Mouse (Mus musculus) heart, embryonic 14.5 days (tissue): ENCODE measurements around the gene Ccna2. TPM values are rescaled to one million over a fixed set of nuclear protein-coding genes. Genes with fewer than 3 reads are reported as not detected.
"Not testable (repeated sequence)": the region's sequence is repeated elsewhere in the genome, so short reads cannot be mapped to it uniquely, and the experiment has no call there.

Experiments
- ATAC-seq: fragments of 200-750 bp; cut with Nextera tagmentation; 2 replicates; pipeline ENCODE4 v1.8.0; 2017; ENCODE audit warnings: low read depth, moderate TSS enrichment; ENCODE audit not compliant: insufficient number of reproducible peaks, insufficient read depth, low FRiP score
- H3K27ac ChIP-seq, 2 experiments: fragments of 200-500 bp in 1 of 2; fragments of 300-500 bp in 1 of 2; sonication (generic) in 1 of 2; replicated peaks in 1 of 2; 2 replicates each; pipeline ENCODE4 v1.5.1; 2012 to 2014; ENCODE audit warnings: low read depth in 2 of 2, low read length in 2 of 2, control low read depth in 1 of 2, mild to moderate bottlenecking in 1 of 2, mixed read lengths in 1 of 2; ENCODE audit not compliant: control insufficient read depth in 1 of 2, insufficient read depth in 1 of 2
- H3K27me3 ChIP-seq: fragments of 300-500 bp; sonication (generic); 2 replicates; pipeline ENCODE4 v1.6.1; 2014; ENCODE audit warnings: mild to moderate bottlenecking, low read length, control low read depth; ENCODE audit not compliant: control insufficient read depth, insufficient read depth
- H3K36me3 ChIP-seq: fragments of 300-500 bp; sonication (generic); 2 replicates; pipeline ENCODE4 v1.6.1; 2014; ENCODE audit warnings: mild to moderate bottlenecking, control low read depth, low read length, mixed read lengths; ENCODE audit not compliant: control insufficient read depth, insufficient read depth
- H3K4me1 ChIP-seq, 2 experiments: fragments of 200-500 bp in 1 of 2; fragments of 300-500 bp in 1 of 2; sonication (generic) in 1 of 2; 2 replicates each; pipeline ENCODE4 v1.6.1; 2012 to 2014; ENCODE audit warnings: low read length in 2 of 2, control low read depth in 1 of 2, mixed read lengths in 1 of 2; ENCODE audit not compliant: control insufficient read depth in 2 of 2, insufficient read depth in 2 of 2
- H3K4me2 ChIP-seq: fragments of 300-500 bp; sonication (generic); 2 replicates; pipeline ENCODE4 v1.6.1; 2014; ENCODE audit warnings: mild to moderate bottlenecking, low read length
- H3K4me3 ChIP-seq, 2 experiments: fragments of 200-500 bp in 1 of 2; fragments of 300-500 bp in 1 of 2; sonication (generic) in 1 of 2; 2 replicates each; pipeline ENCODE4 v1.5.1; 2012 to 2014; ENCODE audit warnings: low read length in 2 of 2, mild to moderate bottlenecking in 2 of 2, control low read depth in 1 of 2, low read depth in 1 of 2, moderate library complexity in 1 of 2; ENCODE audit not compliant: control insufficient read depth in 1 of 2, insufficient read depth in 1 of 2
- H3K9ac ChIP-seq: fragments of 300-500 bp; sonication (generic); 2 replicates; pipeline ENCODE4 v1.6.1; 2014; ENCODE audit warnings: mild to moderate bottlenecking, low read length
- H3K9me3 ChIP-seq: fragments of 300-500 bp; sonication (generic); 2 replicates; pipeline ENCODE4 v1.6.1; 2016; ENCODE audit warnings: low read length, control low read depth; ENCODE audit not compliant: control insufficient read depth
- WGBS: fragments of 180-500 bp; shearing (Covaris S2); extraction: QIAGEN DNeasy Blood & Tissue Kit; methylation state at CpG from one replicate; pipeline ENCODE4 v1.1.7; 2014; 5-methylcytosine and 5-hydroxymethylcytosine counted together
- polyA plus RNA-seq: library from polyadenylated mRNA; unstranded; fragments of >200 nt; fragmentation: Nextera tagmentation; extraction: Ambion mirVana; gene quantifications from 2 replicates; pipeline ENCODE4 v1.2.1, GENCODE M21; 2014

Gene Ccna2
- 196 and 199 TPM in 2 replicates for polyA plus RNA-seq

- Histone ChIP-seq H3K27me3 (no peaks in the 10 kb centered on the region), H3K9ac (peak within 1 kb of the TSS; percentile 88), H3K9me3 (no peaks in the 10 kb centered on the region), H3K4me3 (peak within 1 kb of the TSS; percentile 66 to 96), H3K36me3 (peaks cover 43% of the 10 kb centered on the region), H3K27ac (peak within 1 kb of the TSS; percentile 61 to 82), H3K4me2 (peak within 1 kb of the TSS; percentile 82), H3K4me1 (peaks cover 0 to 18% of the 10 kb centered on the region in 2 experiments; a peak in 3 of 4 replicates)
- under 1% methylated on average over 60 of the region's 60 CpGs for WGBS
- ATAC-seq = peak; percentile 100
Measured at GRCm38 (mm10) chr3:36571827-36572378, at the start of gene Ccna2. Ccna2 (minus strand) TSS chr3:36572150.

- Histone ChIP-seq H3K27me3 (no peaks in the 10 kb centered on the region), H3K4me1 (no peaks in the 10 kb centered on the region), H3K4me2 (no peak overlapping the region), H3K9me3 (no peaks in the 10 kb centered on the region), H3K27ac (no peak overlapping the region), H3K4me3 (no peak overlapping the region), H3K9ac (no peak overlapping the region), H3K36me3 (0 out of 2 replicates have a peak, but pooled peaks cover 2% of the 10 kb centered on the region)
- 70% methylated on average over 7 of the region's 7 CpGs for WGBS
- no peak for ATAC-seq
Measured at GRCm38 (mm10) chr3:36618181-36618580, 46.2 kb upstream of the Ccna2 start.

GRCm38 (mm10) chr3:36613908-36614255 lies 41.9 kb upstream of the Ccna2 start:
- Histone ChIP-seq H3K9ac (no peak overlapping the region; the same call in 1 of the 2 replicates), H3K9me3 (no peaks in the 10 kb centered on the region), H3K36me3 (0 out of 2 replicates have a peak, but pooled peaks cover 4% of the 10 kb centered on the region), H3K4me3 (no peak overlapping the region; a peak in 1 of 4 replicates), H3K4me1 (no peaks in the 10 kb centered on the region), H3K27me3 (no peaks in the 10 kb centered on the region), H3K27ac (no peak overlapping the region), H3K4me2 (peak overlapping the region; percentile 79)
- 61% methylated on average over 5 of the region's 5 CpGs for WGBS
- no peak for ATAC-seq

GRCm38 (mm10) chr3:36613202-36613907 lies 41.4 kb upstream of the Ccna2 start, which contains the start of gene Bbs7:
Bbs7 (minus strand) TSS chr3:36613477.
- H3K27ac ChIP-seq = 0 out of 4 replicates have a peak within 1 kb of the TSS, but pooled peaks have one; percentile 4 to 20

GRCm38 (mm10) chr3:36612687-36613086 lies 40.7 kb upstream of the Ccna2 start:
- Histone ChIP-seq H3K9me3 (no peaks in the 10 kb centered on the region), H3K36me3 (0 out of 2 replicates have a peak, but pooled peaks cover 4% of the 10 kb centered on the region), H3K4me1 (no peaks in the 10 kb centered on the region), H3K27me3 (no peaks in the 10 kb centered on the region), H3K27ac (0 out of 4 replicates have a peak overlapping the region, but pooled peaks have one; percentile 4 to 20), H3K9ac (peak overlapping the region; percentile 82), H3K4me2 (peak overlapping the region; percentile 79), H3K4me3 (peak overlapping the region; percentile 69 to 82)
- WGBS = 6% methylated on average over 6 of the region's 6 CpGs
- ATAC-seq = no peak

More at GRCm38 (mm10) chr3:36613202-36613907, 41.4 kb upstream of the Ccna2 start, which contains the start of gene Bbs7:
- H3K27me3 ChIP-seq = no peaks in the 10 kb centered on the region
- ATAC-seq = peak; percentile 99
- H3K9me3 ChIP-seq = no peaks in the 10 kb centered on the region
- peak within 1 kb of the TSS; percentile 69 to 82 for H3K4me3 ChIP-seq
- H3K4me1 ChIP-seq = no peaks in the 10 kb centered on the region
- peak within 1 kb of the TSS; percentile 82 for H3K9ac ChIP-seq
- WGBS = 4% methylated on average over 38 of the region's 38 CpGs
- H3K36me3 ChIP-seq = 0 out of 2 replicates have a peak, but pooled peaks cover 4% of the 10 kb centered on the region
- H3K4me2 ChIP-seq = peak within 1 kb of the TSS; percentile 79

- Histone ChIP-seq H3K36me3 (0 out of 2 replicates have a peak, but pooled peaks cover 4% of the 10 kb centered on the region), H3K4me2 (no peak overlapping the region), H3K27me3 (no peaks in the 10 kb centered on the region), H3K4me1 (no peaks in the 10 kb centered on the region), H3K9ac (no peak overlapping the region), H3K4me3 (no peak overlapping the region), H3K27ac (no peak overlapping the region), H3K9me3 (no peaks in the 10 kb centered on the region)
- WGBS = 43% methylated on average over 7 of the region's 7 CpGs
- no peak for ATAC-seq
Measured at GRCm38 (mm10) chr3:36605894-36606783, 34.2 kb upstream of the Ccna2 start.

GRCm38 (mm10) chr3:36599773-36600172 lies 27.8 kb upstream of the Ccna2 start:
- not testable (repeated sequence) for H3K9ac ChIP-seq, H3K27me3 ChIP-seq, H3K27ac ChIP-seq, H3K4me3 ChIP-seq, H3K4me1 ChIP-seq, H3K36me3 ChIP-seq, H3K4me2 ChIP-seq, ATAC-seq, H3K9me3 ChIP-seq
- 86% methylated on average over 9 of the region's 9 CpGs for WGBS
